Mouse (Mus musculus) right cerebral cortex, adult 18-20 months (tissue): ENCODE data around the gene Ighmbp2.
A peak's percentile ranks its signal among the peaks of the same experiment; 100 is the strongest.

Source experiments
- DNase-seq: peaks from one replicate; pipeline ENCODE4 v3.0.0; 2022; ENCODE audit warnings: mixed read lengths

Gene Ighmbp2

GRCm38 (mm10) chr19:3282572-3283467, at the start of gene Ighmbp2, which contains the start of gene Mrpl21:
Gene Ighmbp2, minus strand, starts transcription at chr19:3283017.
Gene Mrpl21, plus strand, starts transcription at chr19:3282901.
- DNase-seq, result peak; percentile 92

GRCm38 (mm10) chr19:3326479-3327047, 43.7 kb upstream of the Ighmbp2 start:
- no peak for DNase-seq

GRCm38 (mm10) chr19:3325771-3326478, 43.1 kb upstream of the Ighmbp2 start:
- no peak for DNase-seq

GRCm38 (mm10) chr19:3324931-3325711, 42.3 kb upstream of the Ighmbp2 start:
- DNase-seq, result peak; percentile 61

GRCm38 (mm10) chr19:3324271-3324811, 41.5 kb upstream of the Ighmbp2 start:
- DNase-seq, result no peak

- DNase-seq, result no peak
Measured at GRCm38 (mm10) chr19:3323753-3324270, 41.0 kb upstream of the Ighmbp2 start.

- peak; percentile 59 for DNase-seq
Measured at GRCm38 (mm10) chr19:3323201-3323621, 40.4 kb upstream of the Ighmbp2 start.

- no peak for DNase-seq
Measured at GRCm38 (mm10) chr19:3322261-3322969, 39.6 kb upstream of the Ighmbp2 start, which contains the start of gene Cpt1a. Gene Cpt1a, plus strand, starts transcription at chr19:3322334.

- DNase-seq, result no peak
Measured at GRCm38 (mm10) chr19:3321617-3322016, 38.8 kb upstream of the Ighmbp2 start.

GRCm38 (mm10) chr19:3320801-3321200, 38.0 kb upstream of the Ighmbp2 start:
- no peak for DNase-seq

- no peak for DNase-seq
Measured at GRCm38 (mm10) chr19:3320086-3320485, 37.3 kb upstream of the Ighmbp2 start.

GRCm38 (mm10) chr19:3319341-3319740, 36.5 kb upstream of the Ighmbp2 start:
- DNase-seq, result no peak

- DNase-seq, result no peak
Measured at GRCm38 (mm10) chr19:3307175-3307949, 24.5 kb upstream of the Ighmbp2 start.

GRCm38 (mm10) chr19:3304017-3304416, 21.2 kb upstream of the Ighmbp2 start:
- DNase-seq, result no peak

GRCm38 (mm10) chr19:3297775-3298174, 15.0 kb upstream of the Ighmbp2 start:
- DNase-seq, result no peak

GRCm38 (mm10) chr19:3297034-3297433, 14.2 kb upstream of the Ighmbp2 start:
- no peak for DNase-seq

- no peak for DNase-seq
Measured at GRCm38 (mm10) chr19:3295245-3295644, 12.4 kb upstream of the Ighmbp2 start.

GRCm38 (mm10) chr19:3292993-3293392, 10.2 kb upstream of the Ighmbp2 start:
- no peak for DNase-seq

- DNase-seq, result peak; percentile 48
Measured at GRCm38 (mm10) chr19:3292028-3292427, 9.2 kb upstream of the Ighmbp2 start.

GRCm38 (mm10) chr19:3289006-3289405, 6.2 kb upstream of the Ighmbp2 start:
- DNase-seq, result no peak
